Mouse (Mus musculus) forebrain, embryonic 13.5 days (tissue): ENCODE data around the gene Dstn. TPM values are rescaled to one million over a fixed set of nuclear protein-coding genes. Genes with fewer than 3 reads are reported as not detected.

Source experiments
- ATAC-seq: fragments of 200-750 bp; cut with Nextera tagmentation; 2 replicates; pipeline ENCODE4 v1.8.0; 2017
- H3K27ac ChIP-seq: fragments of 300-500 bp; sonication (generic); 2 replicates; pipeline ENCODE4 v1.5.1; 2015; ENCODE audit warnings: inconsistent platforms, mild to moderate bottlenecking, moderate library complexity
- H3K27me3 ChIP-seq: fragments of 300-500 bp; sonication (generic); 2 replicates; pipeline ENCODE4 v1.6.1; 2015; ENCODE audit warnings: mild to moderate bottlenecking, inconsistent platforms
- H3K36me3 ChIP-seq: fragments of 300-500 bp; sonication (generic); 2 replicates; pipeline ENCODE4 v1.6.1; 2015; ENCODE audit warnings: mild to moderate bottlenecking, inconsistent platforms; ENCODE audit not compliant: poor library complexity, severe bottlenecking
- H3K4me1 ChIP-seq: fragments of 300-500 bp; sonication (generic); 2 replicates; pipeline ENCODE4 v1.6.1; 2015; ENCODE audit warnings: inconsistent platforms
- H3K4me2 ChIP-seq: fragments of 300-500 bp; sonication (generic); 2 replicates; pipeline ENCODE4 v1.6.1; 2015; ENCODE audit warnings: inconsistent platforms, mild to moderate bottlenecking, moderate library complexity
- H3K4me3 ChIP-seq: fragments of 300-500 bp; sonication (generic); 2 replicates; pipeline ENCODE4 v1.5.1; 2015; ENCODE audit warnings: mild to moderate bottlenecking, inconsistent platforms
- H3K9ac ChIP-seq: fragments of 300-500 bp; sonication (generic); 2 replicates; pipeline ENCODE4 v1.6.1; 2015; ENCODE audit warnings: mild to moderate bottlenecking, inconsistent platforms
- H3K9me3 ChIP-seq: fragments of 300-500 bp; sonication (generic); replicated peaks from 2 replicates; pipeline ENCODE4 v1.6.1; 2016; ENCODE audit warnings: inconsistent platforms
- WGBS: fragments of 180-500 bp; shearing (Covaris S2); methylation state at CpG from one replicate; pipeline ENCODE4 v1.1.7; 2015; 5-methylcytosine and 5-hydroxymethylcytosine counted together
- polyA plus RNA-seq: library from polyadenylated mRNA; unstranded; fragments of >200 nt; fragmentation: Nextera tagmentation; extraction: Ambion mirVana; gene quantifications from 2 replicates; pipeline ENCODE4 v1.2.1, GENCODE M21; 2015

Dstn gene
- polyA plus RNA-seq, 1 experiment from 2014 or later, result 406 TPM

DNA sequence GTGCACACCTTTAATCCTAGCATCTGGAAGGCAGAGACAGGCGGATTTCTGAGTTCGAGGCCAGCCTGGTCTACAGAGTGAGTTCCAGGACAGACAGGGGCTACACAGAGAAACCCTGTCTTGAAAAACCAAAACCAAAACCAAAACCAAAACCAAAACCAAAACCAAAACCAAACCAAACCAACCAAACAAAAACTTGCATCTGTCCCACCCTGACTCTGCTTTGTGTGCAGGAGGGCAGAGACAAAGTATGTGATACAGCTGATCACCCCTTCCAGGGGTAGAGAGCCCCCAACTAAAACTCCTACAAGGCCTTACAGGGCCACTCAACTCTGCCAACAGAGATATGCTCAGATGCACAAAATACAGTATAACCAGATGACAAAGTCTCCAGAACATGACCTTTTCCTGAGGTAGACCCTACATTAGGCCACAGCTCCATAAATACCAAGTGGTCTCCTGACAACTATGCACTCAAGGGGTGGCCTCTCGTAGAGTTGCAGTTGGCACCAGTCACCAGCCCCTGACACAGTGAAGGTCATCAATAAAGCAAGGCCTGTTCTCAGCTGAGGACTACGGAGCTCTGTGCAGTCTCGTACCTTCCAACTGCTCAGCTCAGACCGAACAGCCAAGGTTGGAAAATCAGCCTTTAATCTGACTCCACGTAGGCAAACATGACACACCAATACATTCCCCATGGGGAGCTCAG is 77.0 kb downstream of the Dstn start:
- Histone ChIP-seq H3K4me3 (no peak overlapping the region), H3K27me3 (no peaks in the 10 kb centered on the region), H3K9me3 (no peaks in the 10 kb centered on the region), H3K4me1 (peaks cover 7% of the 10 kb centered on the region), H3K4me2 (no peak overlapping the region), H3K36me3 (no peaks in the 10 kb centered on the region), H3K9ac (no peak overlapping the region), H3K27ac (no peak overlapping the region)
- ATAC-seq, result no peak
- 91% methylated on average over 7 of the region's 7 CpGs for WGBS

Other genes with a start within 250 kb of the Dstn start
- gene Bfsp1, start 52.1 kb upstream of the Dstn start, polyA plus RNA-seq, result 0.53 and 0.57 TPM in 2 replicates
- gene Rrbp1, start 95.9 kb downstream of the Dstn start, polyA plus RNA-seq, result 23.9 and 27.7 TPM in 2 replicates
- not detected in 2 replicates for gene Banf2, start 117.7 kb downstream of the Dstn start, polyA plus RNA-seq